ENCODE assay signal across 7 mouse cellular contexts in the genomic region with DNA sequence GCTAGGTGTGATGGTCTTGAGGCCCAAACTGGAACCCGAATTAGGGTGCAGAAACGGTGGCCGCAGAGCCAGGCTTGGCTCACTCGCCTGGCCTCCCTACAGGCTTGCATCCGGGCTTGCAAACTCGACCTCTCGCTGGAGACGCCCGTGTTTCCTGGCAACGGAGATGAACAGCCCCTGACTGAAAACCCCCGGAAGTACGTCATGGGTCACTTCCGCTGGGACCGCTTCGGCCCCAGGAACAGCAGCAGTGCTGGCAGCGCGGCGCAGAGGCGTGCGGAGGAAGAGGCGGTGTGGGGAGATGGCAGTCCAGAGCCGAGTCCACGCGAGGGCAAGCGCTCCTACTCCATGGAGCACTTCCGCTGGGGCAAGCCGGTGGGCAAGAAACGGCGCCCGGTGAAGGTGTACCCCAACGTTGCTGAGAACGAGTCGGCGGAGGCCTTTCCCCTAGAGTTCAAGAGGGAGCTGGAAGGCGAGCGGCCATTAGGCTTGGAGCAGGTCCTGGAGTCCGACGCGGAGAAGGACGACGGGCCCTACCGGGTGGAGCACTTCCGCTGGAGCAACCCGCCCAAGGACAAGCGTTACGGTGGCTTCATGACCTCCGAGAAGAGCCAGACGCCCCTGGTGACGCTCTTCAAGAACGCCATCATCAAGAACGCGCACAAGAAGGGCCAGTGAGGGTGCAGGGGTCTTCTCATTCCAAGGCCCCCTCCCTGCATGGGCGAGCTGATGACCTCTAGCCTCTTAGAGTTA. TPM values are rescaled to one million over a fixed set of nuclear protein-coding genes. Genes with fewer than 3 reads are reported as not detected.
DNase-seq lines count a peak whose midpoint lies in the region; ATAC-seq and TF ChIP-seq lines count a peak whose summit lies in the region.

No protein-coding gene starts in this region.

- H3K9me3 ChIP-seq in heart, embryonic 12.5 days (replicated peaks) = no peaks in the 10 kb centered on the region
- H3K9me3 ChIP-seq in kidney, embryonic 15.5 days (replicated peaks) = no peaks in the 10 kb centered on the region
- H3K9me3 ChIP-seq in limb, embryonic 15.5 days = no peaks in the 10 kb centered on the region
- H3K9me3 ChIP-seq in midbrain, embryonic 16.5 days (replicated peaks; ENCODE audit: control insufficient read depth, low read length, poor library complexity, severe bottlenecking) = no peaks in the 10 kb centered on the region

- 2% methylated on average over 53 of the region's 53 CpGs for WGBS in heart, embryonic 12.5 days
- WGBS in kidney, embryonic 15.5 days = 2% methylated on average over 53 of the region's 53 CpGs
- WGBS in limb, embryonic 15.5 days = 2% methylated on average over 52 of the region's 53 CpGs
- 2% methylated on average over 53 of the region's 53 CpGs for WGBS in midbrain, embryonic 16.5 days
- 4% methylated on average over 53 of the region's 53 CpGs for WGBS in spleen, adult 2 months

- H3K27me3 ChIP-seq in heart, embryonic 12.5 days (replicated peaks) = peaks cover 8% of the 10 kb centered on the region
- peaks cover 10% of the 10 kb centered on the region for H3K27me3 ChIP-seq in kidney, embryonic 15.5 days
- peaks cover 4% of the 10 kb centered on the region for H3K27me3 ChIP-seq in limb, embryonic 15.5 days
- peaks cover 8% of the 10 kb centered on the region for H3K27me3 ChIP-seq in midbrain, embryonic 16.5 days (ENCODE audit: control insufficient read depth, insufficient read depth, low read depth, low read length)
- H3K27me3 ChIP-seq in spleen, adult 2 months (ENCODE audit: control insufficient read depth, insufficient read depth, low read length) = peaks cover under 1% of the 10 kb centered on the region; the same call in 1 of the 2 replicates

- peak overlapping the region; percentile 45 for H3K4me3 ChIP-seq in embryonic fibroblast, embryonic 13.5 days (ENCODE audit: insufficient read depth, low read length)
- H3K4me3 ChIP-seq in heart, embryonic 12.5 days = peak overlapping the region; percentile 56
- H3K4me3 ChIP-seq in kidney, embryonic 15.5 days (replicated peaks) = peak overlapping the region; percentile 51
- peak overlapping the region; percentile 56 for H3K4me3 ChIP-seq in limb, embryonic 15.5 days
- H3K4me3 ChIP-seq in midbrain, embryonic 16.5 days (ENCODE audit: low read depth, low read length) = peak overlapping the region; percentile 68
- peak overlapping the region; percentile 64 for H3K4me3 ChIP-seq in spleen, adult 2 months (ENCODE audit: extremely low read depth, insufficient read depth, insufficient read length)

- peak; percentile 76; the same call in 1 of the 2 replicates for TF ChIP-seq POLR2A in brain, embryonic 14.5 days (IDR thresholded peaks at IDR 0.05; ENCODE audit: borderline replicate concordance, extremely low read depth, insufficient read depth, insufficient read length, poor library complexity, severe bottlenecking)
- TF ChIP-seq POLR2A in embryonic fibroblast, embryonic 13.5 days (IDR thresholded peaks at IDR 0.05; ENCODE audit: low read depth, low read length) = peak; percentile 97
- TF ChIP-seq POLR2A in spleen, adult 2 months (IDR thresholded peaks at IDR 0.05; ENCODE audit: low read depth, low read length) = peak; percentile 92

- peak overlapping the region; percentile 73 for H3K9ac ChIP-seq in heart, embryonic 12.5 days
- H3K9ac ChIP-seq in kidney, embryonic 15.5 days = peak overlapping the region; percentile 51
- peak overlapping the region; percentile 54 for H3K9ac ChIP-seq in limb, embryonic 15.5 days
- peak overlapping the region; percentile 87 for H3K9ac ChIP-seq in midbrain, embryonic 16.5 days (ENCODE audit: low read depth, low read length)

- no peak for TF ChIP-seq CTCF in brain, embryonic 14.5 days (IDR thresholded peaks at IDR 0.05; ENCODE audit: borderline replicate concordance, extremely low read depth, insufficient read depth, insufficient read length)
- no peak for TF ChIP-seq CTCF in embryonic fibroblast, embryonic 13.5 days (IDR thresholded peaks at IDR 0.05; ENCODE audit: borderline replicate concordance, insufficient read depth, low read length)
- no peak for TF ChIP-seq CTCF in spleen, adult 2 months (IDR thresholded peaks at IDR 0.05; ENCODE audit: extremely low read depth, insufficient read depth, insufficient read length, insufficient replicate concordance)

- peaks cover 7% of the 10 kb centered on the region for H3K36me3 ChIP-seq in heart, embryonic 12.5 days
- no peaks in the 10 kb centered on the region for H3K36me3 ChIP-seq in kidney, embryonic 15.5 days
- H3K36me3 ChIP-seq in limb, embryonic 15.5 days = no peaks in the 10 kb centered on the region
- peaks cover 8% of the 10 kb centered on the region; the same call in 1 of the 2 replicates for H3K36me3 ChIP-seq in midbrain, embryonic 16.5 days (ENCODE audit: control insufficient read depth, insufficient read depth, low read length)
- no peaks in the 10 kb centered on the region for H3K36me3 ChIP-seq in spleen, adult 2 months (ENCODE audit: control insufficient read depth, insufficient read depth, low read length)

- H3K4me1 ChIP-seq in embryonic fibroblast, embryonic 13.5 days (ENCODE audit: control insufficient read depth, insufficient read depth, low read length) = no peaks in the 10 kb centered on the region
- H3K4me1 ChIP-seq in heart, embryonic 12.5 days (replicated peaks) = peaks cover 11% of the 10 kb centered on the region
- peaks cover 9% of the 10 kb centered on the region; the same call in 1 of the 2 replicates for H3K4me1 ChIP-seq in kidney, embryonic 15.5 days
- H3K4me1 ChIP-seq in limb, embryonic 15.5 days = peaks cover 7% of the 10 kb centered on the region; the same call in 1 of the 2 replicates
- peaks cover 8% of the 10 kb centered on the region for H3K4me1 ChIP-seq in midbrain, embryonic 16.5 days (ENCODE audit: control insufficient read depth, insufficient read depth, low read length)
- peaks cover 3% of the 10 kb centered on the region; the same call in 1 of the 2 replicates for H3K4me1 ChIP-seq in spleen, adult 2 months (ENCODE audit: control insufficient read depth, insufficient read depth, insufficient read length)

- peak overlapping the region; percentile 88 for H3K4me2 ChIP-seq in heart, embryonic 12.5 days
- H3K4me2 ChIP-seq in kidney, embryonic 15.5 days = peak overlapping the region; percentile 83
- H3K4me2 ChIP-seq in limb, embryonic 15.5 days = peak overlapping the region; percentile 92
- H3K4me2 ChIP-seq in midbrain, embryonic 16.5 days (ENCODE audit: low read length) = peak overlapping the region; percentile 89

- ATAC-seq in heart, embryonic 12.5 days (ENCODE audit: insufficient number of reproducible peaks, low FRiP score) = peak; percentile 89
- peak; percentile 96 for ATAC-seq in kidney, embryonic 15.5 days (replicated peaks; ENCODE audit: low FRiP score)
- ATAC-seq in limb, embryonic 15.5 days (ENCODE audit: insufficient number of reproducible peaks, low FRiP score, low TSS enrichment, low read depth) = peak; percentile 87
- peak; percentile 98 for ATAC-seq in midbrain, embryonic 16.5 days

- DNase-seq in brain, embryonic 14.5 days (ENCODE audit: low read depth) = peak; percentile 98
- peak; percentile 81 to 86 for DNase-seq in spleen, adult 2 months (ENCODE audit: low read depth in 1 of 2, low spot score in 2 of 2)

- 0 out of 2 replicates have a peak overlapping the region, but pooled peaks have one; percentile 12 for H3K27ac ChIP-seq in embryonic fibroblast, embryonic 13.5 days (ENCODE audit: insufficient read depth, low read length)
- H3K27ac ChIP-seq in heart, embryonic 12.5 days (ENCODE audit: poor library complexity, severe bottlenecking) = peak overlapping the region; percentile 84
- peak overlapping the region; percentile 84 for H3K27ac ChIP-seq in kidney, embryonic 15.5 days
- peak overlapping the region; percentile 87 for H3K27ac ChIP-seq in limb, embryonic 15.5 days
- H3K27ac ChIP-seq in midbrain, embryonic 16.5 days (ENCODE audit: low read length) = peak overlapping the region; percentile 94
- H3K27ac ChIP-seq in spleen, adult 2 months (ENCODE audit: insufficient read depth, low read length) = peak overlapping the region; percentile 72

RNA-seq across cellular contexts. Expression of gene Pomc, which starts 5.2 kb away (rescaled TPM):
- polyA plus RNA-seq in brain, embryonic 14.5 days (2012; rRNA removed) = 4.9 and 6.0 TPM in 2 replicates
- 0.52 TPM in 1 of 2 replicates, not detected in the other for polyA plus RNA-seq in embryonic fibroblast, embryonic 13.5 days (2011; ENCODE audit: insufficient read length, low read depth, missing spikeins)
- 2.1 and 2.2 TPM in 2 replicates for polyA plus RNA-seq in heart, embryonic 12.5 days (2016; fragmentation: Nextera tagmentation; extraction: Ambion mirVana)
- 2.4 and 3.4 TPM in 2 replicates for polyA plus RNA-seq in kidney, embryonic 15.5 days (2015; fragmentation: Nextera tagmentation; extraction: Ambion mirVana)
- 2.0 and 2.1 TPM in 2 replicates for polyA plus RNA-seq in limb, embryonic 15.5 days (2015; fragmentation: Nextera tagmentation; extraction: Ambion mirVana)
- 5.2 and 7.2 TPM in 2 replicates for polyA plus RNA-seq in midbrain, embryonic 16.5 days (2015; fragmentation: Nextera tagmentation; extraction: Ambion mirVana)
- polyA plus RNA-seq in spleen, adult 2 months (2012; rRNA removed) = 0.39 and 0.44 TPM in 2 replicates

Comparison
In these comparisons a context has a peak if more than half of its experiments do, and no peak if none do; other contexts are left out.
1. Peak in every context shown above with its lines: DNase-seq, ATAC-seq, H3K4me3 ChIP-seq and H3K27ac ChIP-seq.
2. H3K27ac ChIP-seq: peak in every context shown above with its lines; median percentile 94 in midbrain, embryonic 16.5 days; 87 in limb, embryonic 15.5 days; 84 in heart, embryonic 12.5 days; 84 in kidney, embryonic 15.5 days; 72 in spleen, adult 2 months; 12 in embryonic fibroblast, embryonic 13.5 days.